Mouse (Mus musculus) kidney, adult 11 months (tissue): Measurements from ENCODE around the gene Gm10295.

Source experiments
- DNase-seq: peaks from one replicate; pipeline ENCODE4 v3.0.0; 2022

Gene Gm10295

DNA sequence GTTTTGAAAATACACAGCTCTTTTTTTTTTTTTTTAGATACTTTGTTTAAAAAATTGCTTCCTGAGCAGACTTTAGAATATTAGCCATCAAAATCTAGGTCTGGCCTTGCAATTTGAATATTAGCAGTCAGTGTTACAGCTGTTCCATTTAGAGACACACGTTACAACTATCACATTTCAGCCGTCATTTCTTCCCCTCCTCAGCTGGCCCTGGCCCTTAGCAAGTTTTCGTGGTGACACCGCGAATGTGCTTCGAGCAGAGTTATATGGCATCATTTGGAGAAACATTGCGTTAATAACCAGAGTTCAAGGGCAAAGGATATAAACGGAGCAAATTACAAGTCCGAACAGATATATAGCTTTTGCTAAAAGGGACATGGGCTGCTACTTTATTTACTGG, 2.4 kb downstream of the Gm10295 start:
- DNase-seq = no peak

GRCm38 (mm10) chr7:71324919-71325583, 26.2 kb downstream of the Gm10295 start:
- no peak for DNase-seq

- no peak for DNase-seq
Observed at GRCm38 (mm10) chr7:71313148-71313765, 38.0 kb downstream of the Gm10295 start.

GRCm38 (mm10) chr7:71312375-71312774, 38.9 kb downstream of the Gm10295 start:
- DNase-seq = no peak

- peak; percentile 84 for DNase-seq
Observed at GRCm38 (mm10) chr7:71311411-71311810, 39.9 kb downstream of the Gm10295 start.

DNA sequence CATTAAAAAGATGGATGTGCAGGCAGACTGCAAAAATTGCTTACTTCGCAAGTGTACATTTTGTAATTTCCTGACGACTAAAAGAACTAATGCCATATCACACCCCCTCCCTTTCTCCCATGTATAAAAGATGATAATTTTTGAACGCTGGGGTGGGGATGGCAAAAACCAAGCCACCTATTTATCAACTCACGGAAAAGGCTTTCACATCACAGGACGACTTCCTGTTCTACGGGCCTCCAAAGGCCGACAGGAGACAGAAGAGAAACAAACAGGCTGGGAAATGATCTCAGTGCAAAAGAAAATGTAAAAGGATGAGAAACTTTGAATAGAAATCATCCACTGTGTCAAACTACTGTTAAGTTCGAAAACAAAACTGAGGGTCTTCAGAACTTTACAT, 43.2 kb downstream of the Gm10295 start:
- peak; percentile 22 for DNase-seq

GRCm38 (mm10) chr7:71302714-71303113, 48.6 kb downstream of the Gm10295 start:
- DNase-seq = no peak
